ENCODE assay signal across 8 mouse cellular contexts in the genomic region with DNA sequence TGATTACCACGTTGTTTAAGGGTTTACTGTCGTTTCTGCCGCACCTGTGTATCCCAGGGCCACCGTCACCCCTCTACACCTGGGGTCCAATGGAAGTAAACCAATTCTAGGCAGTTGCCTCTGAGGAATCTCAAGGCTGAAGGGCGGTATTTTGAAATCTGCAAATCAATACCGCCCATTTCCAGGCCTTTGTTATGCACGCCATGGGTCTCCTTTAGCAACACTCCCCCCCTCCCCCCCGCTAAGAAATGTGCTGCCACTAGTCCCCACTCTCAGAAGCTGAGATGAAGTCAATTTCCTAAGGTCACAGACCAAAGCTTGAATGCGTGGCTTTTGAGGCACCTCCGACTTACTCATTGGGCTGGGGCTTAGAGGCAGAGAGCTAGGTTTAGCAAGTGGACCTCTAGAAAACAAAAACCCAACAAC. TPM values are rescaled to one million over a fixed set of nuclear protein-coding genes. Genes with fewer than 3 reads are reported as not detected.
DNase-seq lines count a peak whose midpoint lies in the region; ATAC-seq lines count a peak whose summit lies in the region.

No protein-coding gene starts in this region.

- H3K4me1 ChIP-seq in embryonic facial prominence, embryonic 10.5 days: peaks cover 22% of the 10 kb centered on the region
- peaks cover 10% of the 10 kb centered on the region for H3K4me1 ChIP-seq in hindbrain, embryonic 16.5 days (ENCODE audit: control insufficient read depth, insufficient read depth, low read depth, low read length)

- no peaks in the 10 kb centered on the region for H3K27me3 ChIP-seq in embryonic facial prominence, embryonic 10.5 days (replicated peaks; ENCODE audit: low read depth, poor library complexity, severe bottlenecking)
- H3K27me3 ChIP-seq in hindbrain, embryonic 16.5 days (replicated peaks; ENCODE audit: control insufficient read depth, insufficient read depth, low read length): no peaks in the 10 kb centered on the region

- peak overlapping the region; percentile 86 for H3K9ac ChIP-seq in hindbrain, embryonic 16.5 days (ENCODE audit: low read depth, low read length)

- 3% methylated on average over 10 of the region's 10 CpGs for WGBS in embryonic facial prominence, embryonic 10.5 days
- 1% methylated on average over 10 of the region's 10 CpGs for WGBS in hindbrain, embryonic 16.5 days

- H3K9me3 ChIP-seq in embryonic facial prominence, embryonic 10.5 days: no peaks in the 10 kb centered on the region
- H3K9me3 ChIP-seq in hindbrain, embryonic 16.5 days (ENCODE audit: control insufficient read depth, low read length): no peaks in the 10 kb centered on the region

- peak; percentile 27 for DNase-seq in retina, embryonic 14.5 days (ENCODE audit: low spot score)
- DNase-seq in retina, postnatal 1 day: no peak
- DNase-seq in embryonic facial prominence, embryonic 10.5 days (ENCODE audit: low spot score): peak; percentile 59
- DNase-seq in adrenal gland, adult 8-10 months: no peak
- no peak for DNase-seq in testis, postnatal 14 days (ENCODE audit: low spot score)
- no peak for DNase-seq in spleen, postnatal 4 days (ENCODE audit: low spot score in 2 of 2)

- peak overlapping the region; percentile 99 for H3K4me3 ChIP-seq in embryonic facial prominence, embryonic 10.5 days
- H3K4me3 ChIP-seq in hindbrain, embryonic 16.5 days (ENCODE audit: low read length): peak overlapping the region; percentile 98

- H3K4me2 ChIP-seq in hindbrain, embryonic 16.5 days (ENCODE audit: low read length): peak overlapping the region; percentile 84

- peaks cover 29% of the 10 kb centered on the region for H3K36me3 ChIP-seq in embryonic facial prominence, embryonic 10.5 days (replicated peaks)
- peaks cover 10% of the 10 kb centered on the region; the same call in 1 of the 2 replicates for H3K36me3 ChIP-seq in hindbrain, embryonic 16.5 days (ENCODE audit: control insufficient read depth, insufficient read depth, low read length)

- peak; percentile 34 for ATAC-seq in hindbrain, embryonic 16.5 days
- 0 out of 2 replicates have a peak, but pooled peaks have one; percentile 5 for ATAC-seq in megakaryocyte progenitor cell, adult 5-6 weeks (replicated peaks; ENCODE audit: poor library complexity)

- H3K27ac ChIP-seq in embryonic facial prominence, embryonic 10.5 days (replicated peaks): peak overlapping the region; percentile 97
- peak overlapping the region; percentile 0; the same call in 1 of the 2 replicates for H3K27ac ChIP-seq in hindbrain, embryonic 16.5 days (ENCODE audit: low read depth, low read length)

RNA-seq across cellular contexts. Expression of gene Rif1, which starts 0.6 kb away (rescaled TPM):
- polyA plus RNA-seq in embryonic facial prominence, embryonic 10.5 days (2016; fragmentation: Nextera tagmentation; extraction: Ambion mirVana): 41.0 and 43.4 TPM in 2 replicates
- polyA plus RNA-seq in hindbrain, embryonic 16.5 days (2015; fragmentation: Nextera tagmentation; extraction: Ambion mirVana): 10.2 and 13.2 TPM in 2 replicates
- 90.3 and 126 TPM in 2 replicates for total RNA-seq in megakaryocyte progenitor cell, adult 5-6 weeks (2015)
- total RNA-seq in megakaryocyte progenitor cell, adult 5-6 weeks (2017): 79.4 and 107 TPM in 2 replicates
- total RNA-seq in adrenal gland, adult 8-10 months (2022): 10 to 100 TPM; 30.9 to 46.0 (median 36.6) TPM

RNA-seq across cellular contexts. Expression of gene Tnfaip6, which starts 34.3 kb away (rescaled TPM):
- polyA plus RNA-seq in embryonic facial prominence, embryonic 10.5 days (2016; fragmentation: Nextera tagmentation; extraction: Ambion mirVana): 44.7 and 57.7 TPM in 2 replicates
- 3.8 and 4.1 TPM in 2 replicates for polyA plus RNA-seq in hindbrain, embryonic 16.5 days (2015; fragmentation: Nextera tagmentation; extraction: Ambion mirVana)
- total RNA-seq in megakaryocyte progenitor cell, adult 5-6 weeks (2015): 0.66 and 0.81 TPM in 2 replicates
- total RNA-seq in megakaryocyte progenitor cell, adult 5-6 weeks (2017): 1.1 TPM in 1 of 2 replicates, not detected in the other
- total RNA-seq in adrenal gland, adult 8-10 months (2022): 1 to 10 TPM in 1 of 4 experiments, under 1 TPM in 3; 0.42 to 1.1 (median 0.66) TPM

Comparison
In these comparisons a context has a peak if more than half of its experiments do, and no peak if none do; other contexts are left out.
1. DNase-seq: peak in retina, embryonic 14.5 days (single experiment) and embryonic facial prominence, embryonic 10.5 days (single experiment); none in retina, postnatal 1 day (single experiment), adrenal gland, adult 8-10 months (single experiment), testis, postnatal 14 days (single experiment) and spleen, postnatal 4 days (0 of 2).